ENCODE assay signal across 9 mouse cellular contexts in genomic region chr2:165855641-165856301, GRCm38 (mm10). TPM values are rescaled to one million over a fixed set of nuclear protein-coding genes. Genes with fewer than 3 reads are reported as not detected.
A peak's percentile ranks its signal among the peaks of the same experiment; 100 is the strongest.
DNase-seq lines count a peak whose midpoint lies in the region; ATAC-seq and TF ChIP-seq lines count a peak whose summit lies in the region.
"Had no signal": no experiment of that assay in that cellular context is flagged by ENCODE, and none has a peak within 500 bp of the region (broad histone marks: within the 10 kb centered on the region; RNA-seq: fewer than 3 reads in every experiment).

No protein-coding gene starts in this region.

- no peak overlapping the region for H3K9ac ChIP-seq in kidney, embryonic 15.5 days

- no peak overlapping the region for H3K4me3 ChIP-seq in lung, adult 2 months (replicated peaks; ENCODE audit: extremely low read depth, low read depth, low read length)
- no peak overlapping the region for H3K4me3 ChIP-seq in kidney, embryonic 15.5 days (replicated peaks)
- H3K4me3 ChIP-seq: erythroblast, embryonic 14.5 days had no signal

- H3K9me3 ChIP-seq in kidney, embryonic 15.5 days (replicated peaks): no peaks in the 10 kb centered on the region

- H3K27ac ChIP-seq in kidney, embryonic 15.5 days: peak overlapping the region; percentile 98

- peak; percentile 49 to 67 for DNase-seq in lung, adult 18-20 months
- no peak for DNase-seq in lung, adult 2 months
- peak; percentile 95 for DNase-seq in brain, adult 2 months (ENCODE audit: low read depth, low spot score)
- peak; percentile 76 for DNase-seq in lung, postnatal 36 days
- no peak for DNase-seq in spleen, postnatal 10 days (ENCODE audit: low spot score in 2 of 2)
- no peak for DNase-seq in spleen, postnatal 36 days (ENCODE audit: low spot score in 2 of 2)

- peaks cover 18% of the 10 kb centered on the region for H3K36me3 ChIP-seq in kidney, embryonic 15.5 days

- H3K4me2 ChIP-seq in kidney, embryonic 15.5 days: no peak overlapping the region

- TF ChIP-seq CTCF in lung, adult 2 months (IDR thresholded peaks at IDR 0.05; ENCODE audit: insufficient read depth, low read length): no peak

- peak; percentile 15; the same call in 1 of the 2 replicates for ATAC-seq in granulocyte monocyte progenitor cell, adult 5-6 weeks (replicated peaks; ENCODE audit: poor library complexity, severe bottlenecking)
- ATAC-seq in kidney, embryonic 15.5 days (replicated peaks; ENCODE audit: low FRiP score): no peak

- TF ChIP-seq POLR2A in lung, adult 2 months (IDR thresholded peaks at IDR 0.05; ENCODE audit: borderline replicate concordance, extremely low read depth, low read depth, low read length): no peak

- 38% methylated on average over 6 of the region's 6 CpGs for WGBS in lung, adult 2 months
- 38% methylated on average over 6 of the region's 6 CpGs for WGBS in kidney, embryonic 15.5 days

- H3K27me3 ChIP-seq in kidney, embryonic 15.5 days: no peaks in the 10 kb centered on the region

- H3K4me1 ChIP-seq in lung, adult 2 months (ENCODE audit: control insufficient read depth, insufficient read depth, low read length): peaks cover 44% of the 10 kb centered on the region
- peaks cover 81% of the 10 kb centered on the region for H3K4me1 ChIP-seq in kidney, embryonic 15.5 days

RNA-seq across cellular contexts. Expression of gene Zmynd8, which starts 43.0 kb away (rescaled TPM):
- polyA plus RNA-seq in lung, adult 2 months (2012; rRNA removed): 25.3 and 29.8 TPM in 2 replicates
- total RNA-seq in granulocyte monocyte progenitor cell, adult 5-6 weeks (2014; fragmentation: Nextera tagmentation): 53.0 and 58.3 TPM in 2 replicates
- total RNA-seq in granulocyte monocyte progenitor cell, adult 5-6 weeks (2017): 32.2 and 33.7 TPM in 2 replicates
- polyA plus RNA-seq in kidney, embryonic 15.5 days (2015; fragmentation: Nextera tagmentation; extraction: Ambion mirVana): 67.1 and 68.3 TPM in 2 replicates

Comparison
In these comparisons a context has a peak if more than half of its experiments do, and no peak if none do; other contexts are left out.
1. DNase-seq: peak in lung, adult 18-20 months (2 of 2), brain, adult 2 months (single experiment) and lung, postnatal 36 days (single experiment); none in lung, adult 2 months (single experiment), spleen, postnatal 10 days (0 of 2) and spleen, postnatal 36 days (0 of 2).